Mouse (Mus musculus) urinary bladder, adult 2 months (tissue): ENCODE results near the gene Arhgef11. TPM values are rescaled to one million over a fixed set of nuclear protein-coding genes. Genes with fewer than 3 reads are reported as not detected.

Experiments used
- DNase-seq: peaks from one replicate; pipeline ENCODE4 v3.0.0; 2022; ENCODE audit warnings: low spot score
- polyA plus RNA-seq: library from polyadenylated mRNA; depleted of rRNA; stranded (reverse); fragments of >200 nt; gene quantifications from 2 replicates; pipeline ENCODE4 v1.2.3, GENCODE M21; 2012

The Arhgef11 gene
- polyA plus RNA-seq, 1 experiment, result 22.2 TPM

- no peak for DNase-seq
Observed at GRCm38 (mm10) chr3:87761408-87762375, 144.3 kb downstream of the Arhgef11 start.

- DNase-seq, result no peak
Observed at GRCm38 (mm10) chr3:87763202-87763601, 145.8 kb downstream of the Arhgef11 start.

- no peak for DNase-seq
Observed at GRCm38 (mm10) chr3:87763683-87764289, 146.4 kb downstream of the Arhgef11 start.

- no peak for DNase-seq
Observed at GRCm38 (mm10) chr3:87764506-87764905, 147.1 kb downstream of the Arhgef11 start.

GRCm38 (mm10) chr3:87765091-87765490 lies 147.7 kb downstream of the Arhgef11 start:
- DNase-seq, result no peak

GRCm38 (mm10) chr3:87765631-87766283 lies 148.4 kb downstream of the Arhgef11 start:
- DNase-seq, result no peak

- no peak for DNase-seq
Observed at GRCm38 (mm10) chr3:87766284-87766667, 148.9 kb downstream of the Arhgef11 start.

- no peak for DNase-seq
Observed at GRCm38 (mm10) chr3:87767764-87768163, 150.4 kb downstream of the Arhgef11 start.

- DNase-seq, result no peak
Observed at GRCm38 (mm10) chr3:87768431-87768830, 151.1 kb downstream of the Arhgef11 start.

GRCm38 (mm10) chr3:87768844-87769243 lies 151.5 kb downstream of the Arhgef11 start:
- peak; percentile 78 for DNase-seq

- no peak for DNase-seq
Observed at GRCm38 (mm10) chr3:87769506-87769905, 152.1 kb downstream of the Arhgef11 start.

GRCm38 (mm10) chr3:87770280-87770679 lies 152.9 kb downstream of the Arhgef11 start:
- DNase-seq, result no peak

GRCm38 (mm10) chr3:87771088-87771487 lies 153.7 kb downstream of the Arhgef11 start:
- no peak for DNase-seq

GRCm38 (mm10) chr3:87778283-87778682 lies 160.9 kb downstream of the Arhgef11 start:
- DNase-seq, result no peak

GRCm38 (mm10) chr3:87779086-87779485 lies 161.7 kb downstream of the Arhgef11 start:
- no peak for DNase-seq

- DNase-seq, result no peak
Observed at GRCm38 (mm10) chr3:87783282-87784023, 166.1 kb downstream of the Arhgef11 start.

GRCm38 (mm10) chr3:87785156-87785555 lies 167.8 kb downstream of the Arhgef11 start:
- no peak for DNase-seq

GRCm38 (mm10) chr3:87785626-87786214 lies 168.4 kb downstream of the Arhgef11 start:
- DNase-seq, result no peak
